Mouse (Mus musculus): ENCODE results near the gene Exph5. TPM values are rescaled to one million over a fixed set of nuclear protein-coding genes. Genes with fewer than 3 reads are reported as not detected.
A peak's percentile ranks its signal among the peaks of the same experiment; 100 is the strongest.

The Exph5 gene
- total RNA-seq, 2 experiments from 2014 or later = 0.07 to 0.13 TPM

GRCm38 (mm10) chr9:53356219-53357155 lies 55.0 kb downstream of the Exph5 start:
- no peak for DNase-seq

- no peak for DNase-seq
These were observed 69.9 kb downstream of the Exph5 start for GRCm38 (mm10) chr9:53371339-53371738.

GRCm38 (mm10) chr9:53375907-53376306 lies 74.4 kb downstream of the Exph5 start:
- peak; percentile 40 to 48 for DNase-seq

- peak in 1 of 2 experiments; percentile 20 for DNase-seq
These were observed 75.3 kb downstream of the Exph5 start for GRCm38 (mm10) chr9:53376820-53377219.

- no peak for DNase-seq
These were observed 76.1 kb downstream of the Exph5 start for GRCm38 (mm10) chr9:53377597-53377996.

- DNase-seq = no peak
These were observed 76.7 kb downstream of the Exph5 start for GRCm38 (mm10) chr9:53378171-53378570.

- DNase-seq = no peak
These were observed 79.1 kb downstream of the Exph5 start for GRCm38 (mm10) chr9:53380595-53380994.

GRCm38 (mm10) chr9:53381113-53381615 lies 79.7 kb downstream of the Exph5 start:
- no peak for DNase-seq

- DNase-seq = peak; percentile 82
These were observed 82.7 kb downstream of the Exph5 start, which contains the start of gene Kdelc2 for GRCm38 (mm10) chr9:53383951-53384866. Kdelc2 (plus strand) TSS chr9:53384025.

GRCm38 (mm10) chr9:53384873-53385272 lies 83.4 kb downstream of the Exph5 start:
- peak in 1 of 2 experiments; percentile 14 for DNase-seq

GRCm38 (mm10) chr9:53387431-53387830 lies 86.0 kb downstream of the Exph5 start:
- DNase-seq = peak; percentile 21 to 47

- no peak for DNase-seq
These were observed 87.6 kb downstream of the Exph5 start for GRCm38 (mm10) chr9:53389109-53389508.

- no peak for DNase-seq
These were observed 88.7 kb downstream of the Exph5 start for GRCm38 (mm10) chr9:53390136-53390535.

GRCm38 (mm10) chr9:53397685-53398387 lies 96.4 kb downstream of the Exph5 start:
- no peak for DNase-seq

- peak; percentile 61 to 78 for DNase-seq
These were observed 96.9 kb downstream of the Exph5 start for GRCm38 (mm10) chr9:53398388-53398700.

GRCm38 (mm10) chr9:53399537-53399936 lies 98.1 kb downstream of the Exph5 start:
- DNase-seq = no peak

GRCm38 (mm10) chr9:53400696-53401095 lies 99.2 kb downstream of the Exph5 start:
- no peak for DNase-seq

GRCm38 (mm10) chr9:53401146-53401545 lies 99.7 kb downstream of the Exph5 start:
- no peak for DNase-seq

- DNase-seq = peak; percentile 52 to 70
These were observed 100.8 kb downstream of the Exph5 start, which contains the start of gene 4930550C14Rik for GRCm38 (mm10) chr9:53402291-53402711. 4930550C14Rik (plus strand) TSS chr9:53402325.

- DNase-seq = no peak
These were observed 101.5 kb downstream of the Exph5 start for GRCm38 (mm10) chr9:53402991-53403390.

- no peak for DNase-seq
These were observed 102.7 kb downstream of the Exph5 start for GRCm38 (mm10) chr9:53404050-53404752.
